Mouse (Mus musculus) neural tube, postnatal 0 days (tissue): Measurements from ENCODE around the gene Zbtb17. TPM values are rescaled to one million over a fixed set of nuclear protein-coding genes. Genes with fewer than 3 reads are reported as not detected.

ENCODE experiments used
- polyA plus RNA-seq: library from polyadenylated mRNA; unstranded; fragments of >200 nt; fragmentation: Nextera tagmentation; extraction: Ambion mirVana; gene quantifications from 2 replicates; pipeline ENCODE4 v1.2.1, GENCODE M21; 2015

Gene Zbtb17
- polyA plus RNA-seq: 23.1 and 24.6 TPM in 2 replicates

DNA sequence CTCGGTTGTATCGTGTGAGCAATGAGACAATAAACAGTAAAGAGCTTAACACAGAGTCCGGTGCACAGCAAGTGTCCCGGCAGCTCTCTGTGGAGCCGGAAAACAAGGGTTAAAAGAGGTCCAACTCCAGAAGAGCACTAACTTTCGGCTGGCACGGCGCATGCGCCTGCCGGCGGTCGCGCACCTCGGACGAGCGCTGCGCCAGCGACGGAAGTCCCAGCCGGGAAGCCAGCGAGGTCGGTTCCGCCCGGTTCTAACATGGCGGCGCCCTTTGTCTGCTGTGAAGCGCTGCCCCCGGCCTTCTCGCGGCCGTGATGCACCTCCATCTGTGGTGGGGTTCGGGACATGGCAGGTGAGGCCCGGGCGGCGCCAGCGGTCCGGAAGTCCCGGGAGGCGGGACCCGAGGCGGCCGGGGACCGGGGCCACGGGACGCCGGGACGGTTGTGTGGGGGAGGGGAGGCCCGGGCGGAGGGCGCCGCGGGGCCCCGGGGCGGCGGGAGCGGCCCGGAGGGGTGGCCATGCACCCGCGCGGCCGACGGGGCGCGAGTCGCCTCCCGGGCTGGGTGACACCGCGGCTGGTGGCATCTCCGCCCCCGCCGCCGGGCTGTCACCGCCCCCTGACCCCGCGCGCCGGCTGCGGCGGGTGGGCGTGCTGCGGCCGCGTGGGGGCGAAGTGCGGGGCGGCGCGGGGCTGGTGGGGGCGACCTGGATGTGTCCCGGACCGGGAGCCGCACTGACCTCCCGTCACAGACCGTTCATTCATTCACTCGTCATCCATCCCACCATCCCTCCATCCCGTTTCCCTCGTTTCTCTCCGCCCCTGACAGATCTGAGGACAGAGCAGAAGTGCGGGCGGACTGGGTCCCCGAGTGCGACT is at the start of gene Zbtb17:
Gene Zbtb17 (plus strand): TSS at position 204 of the 877 bp plus-strand sequence.

DNA sequence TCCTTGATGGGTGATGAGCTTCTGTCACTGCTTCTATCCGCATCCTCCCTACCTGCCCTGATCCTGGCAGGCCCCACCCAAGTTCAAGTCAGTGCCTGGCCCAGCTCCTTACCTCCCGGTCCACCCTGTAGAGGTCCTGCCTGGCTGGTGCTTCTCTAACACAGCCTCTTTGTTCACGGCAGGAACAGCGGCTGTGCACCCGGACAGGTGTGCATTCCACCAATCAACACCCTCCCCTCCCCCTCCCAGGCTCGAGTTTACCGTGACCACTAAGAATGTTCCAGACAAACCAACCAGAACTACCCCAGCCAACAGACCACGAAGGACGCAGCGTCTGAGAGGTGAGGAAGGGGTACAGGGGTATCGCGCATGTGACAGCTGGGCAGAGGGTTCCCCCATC is 45.9 kb upstream of the Zbtb17 start, which contains the start of gene Clcnka:
Gene Clcnka (minus strand): TSS at position 180 of the 400 bp plus-strand sequence.

DNA sequence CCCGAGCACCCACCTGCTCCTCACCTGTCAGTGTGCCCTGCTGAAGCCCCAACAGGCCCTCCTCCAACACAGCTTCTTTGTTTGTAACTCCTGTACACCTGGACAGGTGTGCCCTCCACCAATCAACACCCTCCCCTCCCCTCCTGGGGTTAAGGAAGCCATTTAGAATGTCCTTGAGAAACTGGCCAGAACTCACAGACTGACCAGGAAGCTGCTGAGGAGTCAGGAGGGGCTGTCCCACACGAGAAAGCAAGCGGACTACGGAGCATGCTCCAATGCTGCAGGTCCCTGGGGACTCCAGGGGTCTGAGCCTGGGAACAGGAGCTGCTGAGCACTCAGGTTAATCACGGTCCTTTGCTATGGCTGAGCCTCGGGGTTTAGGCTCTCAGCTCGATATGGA is 28.5 kb upstream of the Zbtb17 start, which contains the start of gene Clcnkb:
Gene Clcnkb (minus strand): TSS at position 91 of the 400 bp plus-strand sequence.

DNA sequence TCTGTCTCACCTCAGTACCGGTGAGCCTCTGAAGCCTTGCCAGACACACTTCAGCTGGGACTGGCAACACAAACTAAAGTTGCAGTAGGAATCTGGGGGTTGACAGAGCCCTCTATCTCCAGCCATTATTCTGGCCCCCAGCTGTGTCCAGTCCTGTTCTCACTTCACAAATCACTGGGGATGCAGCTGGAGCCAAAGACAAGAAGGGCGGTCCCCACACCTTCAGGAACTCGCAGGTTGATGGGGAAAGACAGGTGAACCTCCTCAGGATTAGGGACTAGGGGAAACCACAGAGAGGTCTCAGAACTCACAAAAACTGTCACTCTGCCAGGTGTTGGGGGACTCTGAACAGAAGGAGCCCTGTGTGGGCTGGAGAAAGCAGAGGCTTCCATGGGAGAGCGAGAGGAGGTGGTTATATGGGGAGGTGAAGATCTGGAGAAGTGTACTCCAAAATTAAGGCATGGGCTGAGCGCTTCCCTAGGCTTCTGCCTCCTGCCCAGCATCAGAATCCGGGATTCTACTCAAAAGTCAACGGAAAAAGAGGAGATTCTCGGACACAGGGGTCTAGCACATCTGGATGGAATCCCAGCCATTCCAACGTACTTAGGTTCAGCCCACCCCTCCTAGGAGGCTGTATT is 24.1 kb upstream of the Zbtb17 start, which contains the start of gene Hspb7:
Gene Hspb7 (plus strand): TSS at position 588 of the 638 bp plus-strand sequence.

DNA sequence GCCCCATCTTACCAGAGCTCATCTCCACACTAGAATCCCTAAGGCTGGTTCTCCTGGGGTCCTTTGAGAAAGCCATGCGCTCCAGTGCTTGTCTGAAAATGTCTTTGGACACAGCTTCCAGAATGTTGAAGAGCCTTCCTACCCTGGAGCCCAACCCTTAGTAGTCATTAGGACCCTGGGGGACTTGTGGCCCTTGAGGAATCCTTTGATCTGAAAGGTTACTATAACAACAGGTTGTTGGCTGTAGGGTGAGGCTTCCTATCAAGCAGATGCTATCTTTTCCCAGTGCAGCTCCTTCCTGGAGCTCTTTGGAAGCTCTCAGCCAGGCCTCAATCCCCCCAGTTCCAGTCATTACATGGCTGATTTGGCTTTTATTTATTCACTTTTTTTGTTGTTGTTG is 8.5 kb upstream of the Zbtb17 start, which contains the start of gene Srarp:
Gene Srarp (minus strand): TSS at position 132 of the 400 bp plus-strand sequence.

Other genes with a start within 250 kb of the Zbtb17 start
- gene Rsg1, start 230.7 kb upstream of the Zbtb17 start, polyA plus RNA-seq: 6.8 and 7.7 TPM in 2 replicates
- gene Arhgef19, start 205.2 kb upstream of the Zbtb17 start, polyA plus RNA-seq: 2.4 and 2.9 TPM in 2 replicates
- 0.45 and 0.59 TPM in 2 replicates for gene Epha2, start 143.4 kb upstream of the Zbtb17 start, polyA plus RNA-seq
- gene Fam131c, start 76.4 kb upstream of the Zbtb17 start, polyA plus RNA-seq: 54.6 and 64.8 TPM in 2 replicates
- 0.08 TPM in 1 of 2 replicates, not detected in the other for gene Clcnka, start 45.9 kb upstream of the Zbtb17 start, polyA plus RNA-seq
- not detected in 2 replicates for gene Clcnkb, start 28.6 kb upstream of the Zbtb17 start, polyA plus RNA-seq
- gene Hspb7, start 23.9 kb upstream of the Zbtb17 start, polyA plus RNA-seq: 0.05 and 0.22 TPM in 2 replicates
- 0.68 and 0.96 TPM in 2 replicates for gene Srarp, start 8.5 kb upstream of the Zbtb17 start, polyA plus RNA-seq
- gene Spen, start 93.9 kb downstream of the Zbtb17 start, polyA plus RNA-seq: 12.4 and 13.7 TPM in 2 replicates
- 12.9 and 13.6 TPM in 2 replicates for gene Fblim1, start 161.4 kb downstream of the Zbtb17 start, polyA plus RNA-seq
- 0.52 and 0.62 TPM in 2 replicates for gene Tmem82, start 174.0 kb downstream of the Zbtb17 start, polyA plus RNA-seq
- gene Slc25a34, start 179.2 kb downstream of the Zbtb17 start, polyA plus RNA-seq: 2.0 and 2.5 TPM in 2 replicates
- 8.6 and 8.7 TPM in 2 replicates for gene Plekhm2, start 220.2 kb downstream of the Zbtb17 start, polyA plus RNA-seq
- gene Rsc1a1, start 240.9 kb downstream of the Zbtb17 start, polyA plus RNA-seq: not detected in 2 replicates